Mouse (Mus musculus) kidney, adult 2 months (tissue): ENCODE data around the gene Ncapd2.

Experiments used
- CTCF ChIP-seq: fragments of 200-500 bp; conservative IDR thresholded peaks from 2 replicates; pipeline ENCODE4 v1.5.1; 2011; ENCODE audit warnings: low read depth, mild to moderate bottlenecking, control low read depth, low read length, moderate library complexity, mixed read lengths; ENCODE audit not compliant: insufficient read depth, insufficient read length
- POLR2A ChIP-seq: fragments of 200-500 bp; IDR thresholded peaks from one replicate; pipeline ENCODE4 v1.6.1; 2011; ENCODE audit warnings: low read depth, low read length, control low read depth

- no peak for TF ChIP-seq POLR2A
- TF ChIP-seq CTCF: no peak
These were observed 30.6 kb upstream of the Ncapd2 start for GRCm38 (mm10) chr6:125222146-125222545.
